Mouse (Mus musculus) embryonic facial prominence, embryonic 14.5 days (tissue): ENCODE results near the gene Ccdc6. TPM values are rescaled to one million over a fixed set of nuclear protein-coding genes. Genes with fewer than 3 reads are reported as not detected.

Experiments used
- polyA plus RNA-seq: library from polyadenylated mRNA; unstranded; fragments of >200 nt; fragmentation: Nextera tagmentation; extraction: Ambion mirVana; gene quantifications from 2 replicates; pipeline ENCODE4 v1.2.1, GENCODE M21; 2014

Ccdc6 gene
- polyA plus RNA-seq, 1 experiment from 2014 or later = 19.7 TPM

Other genes starting within 250 kb of the Ccdc6 start
- gene Mrln, start 107.5 kb downstream of the Ccdc6 start, polyA plus RNA-seq = 49.9 and 73.9 TPM in 2 replicates
- 6.2 and 7.0 TPM in 2 replicates for gene Slc16a9, start 148.0 kb downstream of the Ccdc6 start, polyA plus RNA-seq